Mouse (Mus musculus): Measurements from ENCODE around the gene Slc3a1.

Slc3a1 gene

DNA sequence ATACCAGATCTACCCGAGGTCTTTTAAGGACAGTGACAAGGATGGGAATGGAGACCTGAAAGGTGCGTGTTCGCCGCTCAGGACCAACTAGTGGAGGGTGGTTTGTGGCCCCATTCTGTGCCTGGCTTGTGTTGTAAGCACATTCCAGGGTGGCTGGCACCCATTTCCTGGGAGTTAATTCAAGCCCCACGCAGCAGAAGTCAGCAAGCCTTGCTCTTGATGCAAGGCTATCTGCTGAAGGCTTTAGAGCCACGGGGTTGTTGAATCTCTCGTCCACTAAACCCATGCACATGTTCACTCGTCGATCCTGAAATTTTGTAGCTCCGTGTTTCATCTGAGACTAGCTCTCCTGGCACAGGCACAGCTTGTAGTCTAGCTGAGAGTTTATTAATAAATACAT, 621 bp downstream of the Slc3a1 start:
- in situ Hi-C loops (cut with MboI; ENCODE audit: low pct_unique_long_range_greater_than_20kb in 1 of 2, low sequenced_read_pairs in 2 of 2, unreplicated experiment in 1 of 2), result no loop called here

DNA sequence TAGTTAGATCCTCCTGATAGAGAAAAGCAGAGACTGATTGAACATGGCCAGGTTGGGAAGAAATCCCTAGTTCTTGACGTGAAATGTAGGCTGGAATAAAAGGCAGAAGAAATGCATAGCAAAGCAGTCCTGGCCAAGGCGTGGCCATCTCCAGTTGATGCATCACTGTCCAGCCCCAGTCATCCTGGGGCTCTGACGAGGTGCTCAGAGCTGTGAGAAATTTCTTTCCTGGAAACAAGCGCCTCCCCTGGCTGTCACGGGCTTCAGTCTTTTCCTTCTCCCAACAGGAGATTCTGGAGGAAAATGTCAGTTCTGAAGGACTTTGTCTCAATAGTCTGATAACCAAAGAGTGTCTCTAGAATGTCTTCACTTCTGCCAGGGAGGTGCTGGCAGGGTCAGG, 2.5 kb downstream of the Slc3a1 start:
- in situ Hi-C loops (cut with MboI; ENCODE audit: low pct_unique_long_range_greater_than_20kb in 1 of 2, low sequenced_read_pairs in 2 of 2, unreplicated experiment in 1 of 2), result no loop called here

DNA sequence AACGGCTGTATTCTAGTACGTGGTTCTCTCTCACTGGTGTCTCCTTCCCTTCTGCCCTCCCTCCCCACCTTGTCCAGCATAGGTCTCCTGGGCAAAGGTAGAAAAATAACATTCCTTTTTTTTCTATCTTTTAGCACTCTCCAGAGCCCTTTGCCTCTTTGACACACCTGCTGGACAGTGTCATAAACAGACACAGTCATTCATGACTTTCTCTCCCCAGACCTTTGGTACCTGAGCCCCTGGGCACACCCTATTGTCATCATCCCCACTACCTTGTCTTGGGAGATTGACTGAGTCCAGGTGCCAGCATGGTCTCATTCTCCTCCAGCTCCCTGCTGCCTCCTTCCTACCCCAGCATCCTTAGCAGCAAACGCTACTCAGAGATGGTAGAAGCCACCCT, 4.9 kb downstream of the Slc3a1 start:
- in situ Hi-C loops (cut with MboI; ENCODE audit: low pct_unique_long_range_greater_than_20kb in 1 of 2, low sequenced_read_pairs in 2 of 2, unreplicated experiment in 1 of 2), result no loop called here

DNA sequence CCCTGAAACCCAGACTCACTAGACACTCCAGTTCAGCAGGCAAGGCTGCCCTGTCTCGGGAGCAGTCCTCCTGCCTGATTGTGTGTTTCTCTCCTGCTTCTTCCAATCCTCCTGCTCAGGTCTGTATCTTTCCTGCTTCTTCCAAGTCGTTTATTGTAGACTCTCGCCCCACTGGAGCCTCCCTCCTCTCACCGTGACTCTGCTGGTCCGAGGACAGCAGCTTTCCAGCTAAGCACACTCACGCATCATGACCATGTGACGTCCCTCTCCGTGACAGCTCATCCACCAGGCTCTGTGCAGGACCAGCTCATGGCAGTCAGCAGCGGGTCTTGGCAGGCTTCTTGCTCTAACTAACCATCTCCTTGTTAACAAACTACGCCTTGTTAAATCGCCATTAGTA, 5.9 kb downstream of the Slc3a1 start:
- in situ Hi-C loops (cut with MboI; ENCODE audit: low pct_unique_long_range_greater_than_20kb in 1 of 2, low sequenced_read_pairs in 2 of 2, unreplicated experiment in 1 of 2), result no loop called here

DNA sequence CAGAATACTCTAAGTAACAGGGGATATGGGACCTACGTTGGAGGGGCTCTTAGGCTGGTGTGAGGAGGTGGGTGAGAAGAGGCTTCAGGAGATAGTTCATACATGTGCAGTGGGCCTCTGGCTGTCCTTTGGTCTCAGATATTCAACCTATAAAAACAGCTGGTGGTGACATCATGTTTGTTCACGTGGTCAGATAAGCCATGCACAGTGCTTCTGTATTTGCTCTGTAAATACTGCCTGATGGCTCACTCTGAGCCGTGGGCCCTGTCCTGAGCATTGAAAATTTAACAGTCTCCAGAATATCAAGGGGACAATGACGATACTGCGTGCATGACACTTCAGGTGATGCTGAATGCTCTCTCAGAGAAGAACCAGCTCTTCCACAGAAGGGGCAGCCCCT, 9.7 kb downstream of the Slc3a1 start:
- in situ Hi-C loops (cut with MboI; ENCODE audit: low pct_unique_long_range_greater_than_20kb in 1 of 2, low sequenced_read_pairs in 2 of 2, unreplicated experiment in 1 of 2), result no loop called here

DNA sequence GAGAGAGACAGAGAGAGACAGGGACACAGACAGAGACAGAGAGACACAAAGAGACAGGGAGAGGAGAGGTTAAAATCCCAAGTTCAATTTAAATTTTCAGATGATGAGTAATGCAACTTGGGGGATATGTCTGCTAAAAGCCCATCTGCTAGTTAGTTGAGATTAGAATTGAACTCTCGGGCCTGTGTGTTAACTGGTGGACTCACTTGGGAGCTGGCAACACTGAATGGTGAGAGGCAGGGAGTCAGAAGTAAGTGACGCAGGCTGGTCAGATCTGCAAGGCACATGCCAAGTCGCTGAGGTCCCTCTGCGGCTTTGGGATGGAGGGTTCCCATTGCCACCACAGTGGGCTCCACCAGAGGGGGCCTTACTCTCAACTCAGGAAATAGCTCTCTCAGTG, 10.1 kb downstream of the Slc3a1 start:
- in situ Hi-C loops (cut with MboI; ENCODE audit: low pct_unique_long_range_greater_than_20kb in 1 of 2, low sequenced_read_pairs in 2 of 2, unreplicated experiment in 1 of 2), result no loop called here

DNA sequence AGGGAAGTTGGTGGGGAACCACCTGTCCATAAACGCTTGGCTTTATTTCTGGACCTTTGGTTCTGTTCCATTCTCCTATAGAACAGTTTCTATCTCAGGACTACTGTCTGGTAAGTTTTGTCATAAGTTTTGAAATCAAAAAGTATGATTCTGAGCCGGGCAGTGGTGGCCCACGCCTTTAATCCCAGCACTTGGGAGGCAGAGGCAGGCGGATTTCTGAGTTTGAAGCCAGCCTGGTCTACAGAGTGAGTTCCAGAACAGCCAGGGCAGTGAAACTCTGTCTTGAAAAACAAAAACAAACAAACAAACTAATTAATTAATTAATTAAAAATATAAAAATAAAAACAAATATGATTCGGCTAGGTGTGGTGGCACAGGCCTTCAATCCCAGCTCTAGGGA, 10.6 kb downstream of the Slc3a1 start:
- in situ Hi-C loops (cut with MboI; ENCODE audit: low pct_unique_long_range_greater_than_20kb in 1 of 2, low sequenced_read_pairs in 2 of 2, unreplicated experiment in 1 of 2), result no loop called here

DNA sequence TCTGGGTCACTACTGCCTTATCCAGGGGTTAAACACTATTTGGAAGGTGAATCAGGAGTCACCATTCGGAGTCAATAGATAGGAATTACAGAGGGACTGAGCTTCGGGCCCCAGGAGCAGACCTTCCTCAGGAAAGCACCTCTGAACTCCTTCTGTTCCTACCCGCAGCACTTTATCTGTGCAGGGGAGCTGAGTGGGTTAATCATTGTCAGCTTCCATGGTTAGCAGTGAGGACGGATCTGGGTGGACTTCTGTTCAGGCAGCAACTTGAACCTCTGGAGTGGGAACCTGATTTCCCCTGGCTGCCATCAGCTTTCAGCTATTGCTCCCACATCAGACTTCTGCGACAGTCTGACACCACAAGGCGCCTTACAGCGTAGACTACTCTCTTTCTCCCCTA, 12.7 kb downstream of the Slc3a1 start:
- in situ Hi-C loops (cut with MboI; ENCODE audit: low pct_unique_long_range_greater_than_20kb in 1 of 2, low sequenced_read_pairs in 2 of 2, unreplicated experiment in 1 of 2), result no loop called here

DNA sequence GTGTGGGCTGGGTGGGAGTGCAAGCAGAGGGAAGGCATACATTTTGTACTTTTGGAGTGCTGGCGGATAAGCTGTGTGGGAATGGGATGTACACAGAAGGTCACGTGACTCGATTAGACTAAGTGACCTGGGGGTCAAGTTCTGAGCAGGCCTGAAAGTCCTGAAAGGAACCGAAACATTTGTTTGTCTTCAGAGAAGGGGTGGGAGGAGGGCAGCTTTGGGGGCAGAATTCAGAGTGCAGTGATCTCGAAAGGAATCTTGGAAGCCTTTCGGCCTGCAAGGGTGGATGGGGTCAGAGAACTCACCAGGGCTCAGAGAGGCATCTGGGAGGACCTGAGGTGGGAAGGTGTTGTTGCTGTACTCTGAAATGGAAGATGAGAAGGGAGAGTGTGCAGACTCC, 14.2 kb downstream of the Slc3a1 start:
- in situ Hi-C loops (cut with MboI; ENCODE audit: low pct_unique_long_range_greater_than_20kb in 1 of 2, low sequenced_read_pairs in 2 of 2, unreplicated experiment in 1 of 2), result no loop called here

DNA sequence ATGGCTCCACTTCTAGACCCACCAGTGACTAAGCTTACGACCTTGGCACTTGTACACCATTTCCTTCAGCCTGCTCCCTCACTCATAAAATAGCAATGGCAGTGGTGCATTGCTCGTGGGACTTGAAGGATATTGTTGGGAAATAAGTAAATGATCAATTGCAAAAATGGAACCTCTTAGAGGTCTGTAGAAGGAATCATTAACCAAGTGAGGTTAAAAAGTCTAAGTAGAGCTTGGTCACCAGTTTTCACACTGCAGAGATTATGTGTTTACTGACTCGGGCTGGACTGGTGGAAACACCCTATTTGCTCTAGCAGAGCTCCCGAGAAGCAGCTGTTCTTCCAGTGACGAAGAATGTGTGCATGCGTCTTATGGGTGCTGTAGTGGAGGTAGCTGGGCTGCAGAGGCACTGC, 15.2 kb downstream of the Slc3a1 start:
- in situ Hi-C loops (cut with MboI; ENCODE audit: low pct_unique_long_range_greater_than_20kb in 1 of 2, low sequenced_read_pairs in 2 of 2, unreplicated experiment in 1 of 2), result no loop called here

DNA sequence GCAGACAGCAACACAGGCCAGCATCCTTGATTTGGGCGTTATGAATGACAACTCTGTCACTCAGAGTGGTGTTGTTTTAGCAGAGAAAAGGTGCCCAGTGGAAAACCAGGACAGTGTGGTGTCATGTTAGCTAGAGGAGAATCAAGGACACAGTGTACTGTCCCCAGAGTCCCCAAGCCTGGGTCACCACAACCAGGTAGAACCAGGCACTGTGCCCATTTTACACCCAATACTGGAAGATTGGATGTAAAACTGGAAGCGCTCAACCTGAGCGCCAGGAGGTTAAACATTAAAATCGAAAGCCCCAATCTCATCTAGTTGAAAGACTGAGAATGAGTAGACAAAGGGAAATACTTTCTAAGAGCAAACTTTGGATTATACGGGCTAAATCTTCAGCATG, 16.3 kb downstream of the Slc3a1 start:
- in situ Hi-C loops (cut with MboI; ENCODE audit: low pct_unique_long_range_greater_than_20kb in 1 of 2, low sequenced_read_pairs in 2 of 2, unreplicated experiment in 1 of 2), result no loop called here

DNA sequence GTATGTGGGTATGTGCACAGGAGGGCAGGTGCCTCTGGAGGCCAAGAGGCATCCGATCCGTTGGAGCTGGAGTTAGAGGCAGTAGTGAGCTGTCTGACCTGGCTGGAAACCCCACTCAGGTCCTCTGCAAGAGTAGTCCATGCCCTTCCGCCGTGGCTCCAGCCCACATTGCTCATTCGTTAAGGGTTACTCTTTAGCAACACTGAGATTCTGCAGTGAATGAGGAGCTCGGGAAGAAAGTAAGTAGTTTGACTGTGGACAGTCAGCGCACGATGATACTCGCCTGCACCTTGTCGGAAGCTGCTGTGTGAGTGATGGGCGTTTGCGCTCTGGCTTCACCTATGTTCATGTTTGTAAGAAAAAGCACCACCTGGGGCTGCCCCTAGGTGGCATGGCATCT, 17.0 kb downstream of the Slc3a1 start:
- in situ Hi-C loops (cut with MboI; ENCODE audit: low pct_unique_long_range_greater_than_20kb in 1 of 2, low sequenced_read_pairs in 2 of 2, unreplicated experiment in 1 of 2), result no loop called here

DNA sequence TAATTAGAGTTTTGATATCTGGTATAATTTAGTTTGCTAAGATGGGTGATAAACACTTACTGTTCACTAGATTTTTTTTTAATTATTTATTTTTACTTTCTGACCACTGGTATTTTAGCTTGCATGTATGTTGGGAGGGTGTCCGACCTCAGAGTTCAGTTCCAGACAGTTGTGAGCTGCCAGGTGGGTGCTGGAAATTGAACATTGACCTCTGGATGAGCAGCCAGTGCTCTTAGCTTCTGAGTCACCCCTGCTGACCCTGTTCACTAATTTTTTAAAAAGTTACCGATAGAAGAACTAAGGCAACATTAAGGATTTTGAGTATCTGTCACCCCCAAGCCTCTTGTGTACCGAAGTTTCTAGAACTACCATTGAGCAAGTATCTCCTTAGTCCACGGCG, 20.2 kb downstream of the Slc3a1 start:
- in situ Hi-C loops (cut with MboI; ENCODE audit: low pct_unique_long_range_greater_than_20kb in 1 of 2, low sequenced_read_pairs in 2 of 2, unreplicated experiment in 1 of 2), result no loop called here

DNA sequence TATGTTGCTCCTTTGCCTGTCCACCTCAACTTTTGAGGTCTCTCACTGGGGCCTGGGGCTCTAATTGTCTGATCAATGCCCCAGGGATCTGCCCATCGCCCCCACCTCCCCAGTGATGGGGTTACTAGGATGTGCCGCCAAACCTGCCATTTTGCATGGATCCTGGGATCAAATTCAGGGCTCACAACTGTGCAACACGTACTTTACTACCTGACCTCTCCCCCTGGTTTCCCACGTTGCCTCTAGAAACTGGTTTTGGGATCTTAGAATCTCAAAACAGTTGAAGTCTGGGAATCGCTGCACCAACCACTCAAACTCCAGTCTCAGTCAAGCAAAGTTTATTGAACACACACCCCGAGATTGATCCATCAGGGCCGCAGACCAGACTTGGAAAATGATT, 30.1 kb downstream of the Slc3a1 start:
- in situ Hi-C loops (cut with MboI; ENCODE audit: low pct_unique_long_range_greater_than_20kb in 1 of 2, low sequenced_read_pairs in 2 of 2, unreplicated experiment in 1 of 2), result no loop called here

DNA sequence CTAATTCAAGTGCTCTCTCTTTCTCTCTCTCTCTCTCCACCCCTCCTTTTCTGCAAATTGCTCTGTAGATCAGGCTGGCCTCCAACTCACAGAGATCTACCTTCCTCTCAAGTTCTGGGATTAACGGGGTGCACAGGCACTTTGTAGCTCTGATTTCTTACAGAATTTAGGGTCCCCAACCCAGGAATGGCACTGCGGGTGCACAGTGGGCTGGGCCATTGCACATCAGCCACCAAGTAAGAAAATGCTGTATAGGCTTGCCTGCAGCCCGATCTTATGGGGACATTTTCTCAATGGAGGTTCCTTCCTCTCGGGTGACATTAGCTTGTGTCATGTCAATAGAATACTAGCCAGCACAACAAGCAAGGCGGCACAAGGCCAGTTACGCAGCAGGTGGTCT, 31.0 kb downstream of the Slc3a1 start:
- in situ Hi-C loops (cut with MboI; ENCODE audit: low pct_unique_long_range_greater_than_20kb in 1 of 2, low sequenced_read_pairs in 2 of 2, unreplicated experiment in 1 of 2), result no loop called here

DNA sequence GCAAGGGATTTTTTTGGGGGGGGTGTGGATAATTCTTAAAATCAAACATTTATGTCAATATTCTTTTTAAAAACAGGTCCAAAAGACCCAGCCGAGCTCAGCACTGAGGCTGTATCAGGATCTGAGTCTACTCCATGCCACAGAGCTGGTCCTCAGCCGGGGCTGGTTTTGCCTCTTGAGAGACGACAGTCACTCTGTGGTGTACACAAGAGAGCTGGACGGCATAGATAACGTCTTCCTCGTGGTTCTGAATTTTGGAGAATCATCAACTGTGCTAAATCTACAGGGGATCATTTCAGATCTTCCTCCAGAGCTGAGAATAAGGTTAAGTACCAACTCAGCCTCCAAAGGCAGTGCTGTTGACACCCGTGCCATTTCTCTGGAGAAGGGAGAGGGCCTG, 35.4 kb downstream of the Slc3a1 start:
- in situ Hi-C loops (cut with MboI; ENCODE audit: low pct_unique_long_range_greater_than_20kb in 1 of 2, low sequenced_read_pairs in 2 of 2, unreplicated experiment in 1 of 2), result no loop called here

DNA sequence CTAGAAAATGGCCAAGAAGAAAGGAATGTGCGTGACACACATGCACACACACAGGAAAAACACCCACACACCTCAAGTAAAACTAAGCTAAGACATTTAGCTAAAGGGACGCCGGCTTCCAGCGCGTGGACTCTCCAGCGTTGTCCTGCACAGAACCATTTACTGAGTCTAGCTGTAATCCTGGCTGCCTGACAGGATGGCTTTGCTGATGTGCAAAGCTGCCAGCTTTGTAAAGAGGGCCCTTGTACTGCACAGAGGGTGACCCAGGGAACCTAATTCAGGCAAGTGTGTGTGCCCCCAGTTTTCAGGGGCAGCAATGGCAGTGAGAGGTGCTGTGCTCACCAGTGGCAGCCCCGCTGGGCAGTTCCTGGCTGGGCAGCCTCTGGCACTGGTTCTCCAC, 39.2 kb downstream of the Slc3a1 start:
- in situ Hi-C loops (cut with MboI; ENCODE audit: low pct_unique_long_range_greater_than_20kb in 1 of 2, low sequenced_read_pairs in 2 of 2, unreplicated experiment in 1 of 2), result no loop called here

DNA sequence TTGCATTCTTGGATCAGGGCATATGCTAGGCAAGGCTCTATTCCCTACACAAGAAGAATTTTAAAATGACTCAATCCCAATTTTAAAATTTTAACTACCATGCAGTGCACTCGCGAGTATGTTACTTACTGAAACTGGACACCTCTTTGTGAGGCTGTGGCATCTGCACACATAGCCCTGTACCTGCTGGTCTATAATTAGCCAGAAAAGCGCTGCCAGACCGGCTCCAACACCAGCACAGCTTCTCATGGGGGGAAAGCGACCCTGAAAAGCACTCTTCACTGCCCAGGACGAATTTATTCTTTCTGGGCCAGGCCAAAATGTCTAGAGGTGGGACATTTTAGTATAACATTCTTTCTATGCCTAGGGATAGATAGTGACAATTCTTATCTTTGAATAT, 42.5 kb downstream of the Slc3a1 start:
- in situ Hi-C loops (cut with MboI; ENCODE audit: low pct_unique_long_range_greater_than_20kb in 1 of 2, low sequenced_read_pairs in 2 of 2, unreplicated experiment in 1 of 2), result no loop called here

DNA sequence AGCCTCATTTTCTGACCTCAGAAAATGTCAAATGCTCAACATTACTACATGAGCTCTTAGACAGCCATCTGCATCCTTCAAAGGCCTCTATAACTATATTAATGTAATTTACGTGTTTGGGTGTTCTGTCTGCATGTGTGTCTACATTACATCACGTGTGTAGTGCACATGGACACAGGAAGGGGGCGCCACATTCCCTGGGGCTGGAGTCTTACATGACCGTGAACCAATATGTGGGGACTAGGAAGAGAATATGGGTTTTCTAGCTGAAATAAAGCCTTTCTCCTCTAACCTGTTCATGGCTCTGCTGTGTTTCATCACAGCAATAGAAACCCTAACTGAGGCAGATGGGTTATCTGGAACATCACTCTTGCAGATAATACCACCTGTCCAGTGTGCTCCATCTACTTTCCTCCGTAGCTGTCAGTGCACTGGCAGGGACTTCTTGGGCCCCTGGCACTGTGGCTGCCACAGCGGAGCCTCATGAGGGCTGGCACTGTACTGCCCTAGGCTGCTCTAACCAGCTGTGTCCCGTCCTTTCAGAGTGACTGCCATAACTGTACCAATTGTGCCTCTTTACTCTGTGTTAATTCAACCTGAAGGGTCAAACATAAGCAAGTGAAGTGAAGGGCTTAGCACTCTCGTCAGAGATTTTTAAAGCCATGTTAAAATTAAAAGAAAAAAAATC, 43.1 kb downstream of the Slc3a1 start:
- in situ Hi-C loops (cut with MboI; ENCODE audit: low pct_unique_long_range_greater_than_20kb in 1 of 2, low sequenced_read_pairs in 2 of 2, unreplicated experiment in 1 of 2), result no loop called here

DNA sequence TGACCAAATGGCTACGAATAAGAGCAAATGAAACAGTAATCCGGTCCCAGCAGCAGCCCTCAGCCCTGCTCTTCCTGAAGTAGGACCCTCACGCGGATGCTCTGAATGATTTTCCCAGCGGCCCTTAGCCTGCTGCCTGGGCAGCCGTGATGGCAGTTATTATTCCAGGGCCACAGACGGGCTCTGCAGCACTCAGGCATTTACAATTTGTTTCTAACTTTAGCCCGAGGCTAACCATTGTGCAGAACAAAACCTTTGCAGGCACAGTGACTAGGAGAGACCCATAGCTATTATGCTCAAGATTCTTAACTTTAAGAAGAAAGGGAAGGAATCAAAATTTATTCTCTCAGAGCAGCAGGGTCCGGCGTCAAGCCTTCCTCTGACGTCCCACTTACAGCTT, 44.2 kb downstream of the Slc3a1 start:
- in situ Hi-C loops (cut with MboI; ENCODE audit: low pct_unique_long_range_greater_than_20kb in 1 of 2, low sequenced_read_pairs in 2 of 2, unreplicated experiment in 1 of 2), result no loop called here

DNA sequence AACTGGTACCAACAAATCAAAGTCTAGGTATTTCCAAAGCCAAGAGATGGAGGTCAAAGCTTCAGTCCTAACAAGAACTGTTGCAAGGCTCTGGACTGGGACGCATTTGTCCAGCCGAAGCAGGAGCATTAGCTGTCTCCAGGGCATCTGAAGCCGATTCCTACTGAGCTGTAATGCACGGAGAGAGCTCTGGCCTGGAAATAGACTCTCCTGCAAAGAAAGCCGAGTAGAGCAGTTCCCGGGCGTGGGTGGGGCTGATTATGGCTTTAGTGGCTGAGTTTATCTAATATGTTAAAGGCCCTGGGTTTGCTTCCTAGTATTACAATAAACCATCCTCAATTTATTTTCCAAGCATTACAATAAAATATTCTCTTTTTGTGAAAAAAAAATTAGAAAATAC, 45.0 kb downstream of the Slc3a1 start:
- in situ Hi-C loops (cut with MboI; ENCODE audit: low pct_unique_long_range_greater_than_20kb in 1 of 2, low sequenced_read_pairs in 2 of 2, unreplicated experiment in 1 of 2), result no loop called here

Data from mouse embryonic stem cell (cell line).